Mouse (Mus musculus): ENCODE data around the gene Tjp3.

- no peak for TF ChIP-seq EP300 (IDR thresholded peaks at IDR 0.05; ENCODE audit: low read depth)
- no peak for TF ChIP-seq CTCF (IDR thresholded peaks at IDR 0.05; ENCODE audit: low read depth)
These were observed 36.5 kb downstream of the Tjp3 start for GRCm38 (mm10) chr10:81254886-81255285.
